Mouse (Mus musculus) bone marrow macrophage, adult 2 months (primary cell): Measurements from ENCODE around the gene Vps13d.

Experiments used
- CTCF ChIP-seq: IDR thresholded peaks from 2 replicates; pipeline ENCODE4 v1.5.1; 2012; ENCODE audit warnings: low read depth, mild to moderate bottlenecking, low read length, moderate library complexity
- POLR2A ChIP-seq: IDR thresholded peaks from 2 replicates; pipeline ENCODE4 v1.6.1; 2012; ENCODE audit warnings: mild to moderate bottlenecking, low read depth, low read length, borderline replicate concordance

GRCm38 (mm10) chr4:145099853-145100252 is 95.0 kb downstream of the Vps13d start:
- TF ChIP-seq POLR2A = no peak
- no peak for TF ChIP-seq CTCF
